Mouse (Mus musculus): ENCODE measurements around the gene Arap1.

The Arap1 gene

GRCm38 (mm10) chr7:101394569-101394968 lies 46.7 kb downstream of the Arap1 start:
- DNase-seq (ENCODE audit: low spot score): no peak

- no peak for DNase-seq (ENCODE audit: low spot score)
Observed at GRCm38 (mm10) chr7:101395471-101395870, 47.6 kb downstream of the Arap1 start.

- no peak for DNase-seq (ENCODE audit: low spot score)
Observed at GRCm38 (mm10) chr7:101397175-101397574, 49.3 kb downstream of the Arap1 start.

GRCm38 (mm10) chr7:101401510-101401909 lies 53.6 kb downstream of the Arap1 start:
- DNase-seq (ENCODE audit: low spot score): no peak

GRCm38 (mm10) chr7:101403831-101404230 lies 56.0 kb downstream of the Arap1 start:
- no peak for DNase-seq (ENCODE audit: low spot score)

- DNase-seq (ENCODE audit: low spot score): no peak
Observed at GRCm38 (mm10) chr7:101410267-101410936, 62.5 kb downstream of the Arap1 start, which contains the start of gene Gm45837. TSS of gene Gm45837 (plus strand) at chr7:101410886.

GRCm38 (mm10) chr7:101412796-101413195 lies 64.9 kb downstream of the Arap1 start:
- peak; percentile 94 for DNase-seq (ENCODE audit: low spot score)

GRCm38 (mm10) chr7:101414209-101414608 lies 66.3 kb downstream of the Arap1 start:
- DNase-seq (ENCODE audit: low spot score): no peak

GRCm38 (mm10) chr7:101414661-101415511 lies 67.0 kb downstream of the Arap1 start:
- DNase-seq (ENCODE audit: low spot score): peak; percentile 86

- no peak for DNase-seq (ENCODE audit: low spot score)
Observed at GRCm38 (mm10) chr7:101415512-101416100, 67.7 kb downstream of the Arap1 start.

- DNase-seq (ENCODE audit: low spot score): no peak
Observed at GRCm38 (mm10) chr7:101416391-101416790, 68.5 kb downstream of the Arap1 start.

- peak; percentile 70 for DNase-seq (ENCODE audit: low spot score)
Observed at GRCm38 (mm10) chr7:101419013-101419770, 71.3 kb downstream of the Arap1 start.

- no peak for DNase-seq (ENCODE audit: low spot score)
Observed at GRCm38 (mm10) chr7:101421529-101421928, 73.7 kb downstream of the Arap1 start, which contains the start of gene Pde2a. TSS of gene Pde2a (plus strand) at chr7:101421691.

- peak; percentile 61 for DNase-seq (ENCODE audit: low spot score)
Observed at GRCm38 (mm10) chr7:101422069-101422468, 74.2 kb downstream of the Arap1 start.

- DNase-seq (ENCODE audit: low spot score): no peak
Observed at GRCm38 (mm10) chr7:101422646-101423045, 74.8 kb downstream of the Arap1 start.

- DNase-seq (ENCODE audit: low spot score): no peak
Observed at GRCm38 (mm10) chr7:101423970-101424369, 76.1 kb downstream of the Arap1 start.

- DNase-seq (ENCODE audit: low spot score): no peak
Observed at GRCm38 (mm10) chr7:101426692-101427091, 78.8 kb downstream of the Arap1 start.

- DNase-seq (ENCODE audit: low spot score): peak; percentile 58
Observed at GRCm38 (mm10) chr7:101427736-101428135, 79.9 kb downstream of the Arap1 start.

GRCm38 (mm10) chr7:101435038-101435437 lies 87.2 kb downstream of the Arap1 start:
- no peak for DNase-seq (ENCODE audit: low spot score)

GRCm38 (mm10) chr7:101437876-101438275 lies 90.0 kb downstream of the Arap1 start:
- DNase-seq (ENCODE audit: low spot score): no peak

- DNase-seq (ENCODE audit: low spot score): no peak
Observed at GRCm38 (mm10) chr7:101443093-101443492, 95.2 kb downstream of the Arap1 start.

GRCm38 (mm10) chr7:101444211-101444610 lies 96.3 kb downstream of the Arap1 start:
- no peak for DNase-seq (ENCODE audit: low spot score)

Data from testis, postnatal 10 days (tissue).